Mouse (Mus musculus) naive thymus-derived CD4-positive, alpha-beta T cell, adult 2 months (primary cell): ENCODE measurements around the gene Hnrnpr.

Experiments
- DNase-seq: peaks from one replicate; pipeline ENCODE4 v3.0.0-alpha.2; 2011; ENCODE audit warnings: low read depth

Gene Hnrnpr

DNA sequence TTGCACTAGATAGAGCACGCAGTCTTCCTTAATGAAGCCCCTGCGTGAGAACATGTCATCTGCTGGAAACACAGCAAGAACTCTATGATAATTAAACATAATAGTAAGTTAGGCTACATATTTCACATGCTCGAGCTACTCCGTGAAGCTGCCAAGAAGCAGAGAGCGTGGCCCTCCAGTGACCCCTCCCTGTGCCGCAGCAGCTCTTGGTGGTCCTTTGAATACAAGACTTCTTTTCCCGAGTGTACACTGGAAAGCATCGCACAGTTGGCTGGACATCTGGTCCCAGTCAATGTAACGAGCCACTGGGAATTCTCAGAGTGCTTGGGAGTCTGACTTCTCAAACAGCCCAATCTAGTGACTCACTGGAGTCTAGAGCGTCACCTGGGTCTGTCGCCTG lies 97.1 kb downstream of the Hnrnpr start:
- no peak for DNase-seq
